Mouse (Mus musculus) stomach, embryonic 15.5 days (tissue): Measurements from ENCODE around the gene Tspan17. TPM values are rescaled to one million over a fixed set of nuclear protein-coding genes. Genes with fewer than 3 reads are reported as not detected.
A peak's percentile ranks its signal among the peaks of the same experiment; 100 is the strongest.

Experiments
- ATAC-seq: fragments of 200-750 bp; cut with Nextera tagmentation; 2 replicates; pipeline ENCODE4 v1.8.0; 2017; ENCODE audit warnings: low read depth, moderate number of reproducible peaks, moderate TSS enrichment; ENCODE audit not compliant: insufficient read depth, low FRiP score
- H3K27ac ChIP-seq: fragments of 300-500 bp; sonication (generic); 2 replicates; pipeline ENCODE4 v1.5.1; 2015; ENCODE audit warnings: mild to moderate bottlenecking, inconsistent platforms
- H3K27me3 ChIP-seq: fragments of 300-500 bp; sonication (generic); replicated peaks from 2 replicates; pipeline ENCODE4 v1.6.1; 2015; ENCODE audit warnings: inconsistent platforms
- H3K36me3 ChIP-seq: fragments of 300-500 bp; sonication (generic); 2 replicates; pipeline ENCODE4 v1.6.1; 2015; ENCODE audit warnings: inconsistent platforms
- H3K4me1 ChIP-seq: fragments of 300-500 bp; sonication (generic); 2 replicates; pipeline ENCODE4 v1.6.1; 2015; ENCODE audit warnings: inconsistent platforms
- H3K4me2 ChIP-seq: fragments of 300-500 bp; sonication (generic); 2 replicates; pipeline ENCODE4 v1.6.1; 2015; ENCODE audit warnings: mild to moderate bottlenecking, inconsistent platforms
- H3K4me3 ChIP-seq: fragments of 300-500 bp; sonication (generic); replicated peaks from 2 replicates; pipeline ENCODE4 v1.5.1; 2015; ENCODE audit warnings: inconsistent platforms
- H3K9ac ChIP-seq: fragments of 300-500 bp; sonication (generic); 2 replicates; pipeline ENCODE4 v1.6.1; 2015; ENCODE audit warnings: inconsistent platforms
- H3K9me3 ChIP-seq: fragments of 300-500 bp; sonication (generic); 2 replicates; pipeline ENCODE4 v1.6.1; 2016; ENCODE audit warnings: inconsistent platforms
- WGBS: fragments of 180-500 bp; shearing (Covaris S2); methylation state at CpG from one replicate; pipeline ENCODE4 v1.1.7; 2015; 5-methylcytosine and 5-hydroxymethylcytosine counted together
- polyA plus RNA-seq: library from polyadenylated mRNA; unstranded; fragments of >200 nt; fragmentation: Nextera tagmentation; extraction: Ambion mirVana; gene quantifications from 2 replicates; pipeline ENCODE4 v1.2.1, GENCODE M21; 2015

Gene Tspan17
- polyA plus RNA-seq, 1 experiment from 2014 or later: 14.7 TPM

GRCm38 (mm10) chr13:54755201-54755830 lies 33.9 kb upstream of the Tspan17 start:
- H3K9ac ChIP-seq: no peak overlapping the region
- no peaks in the 10 kb centered on the region for H3K9me3 ChIP-seq
- WGBS: 22% methylated on average over 9 of the region's 9 CpGs
- H3K4me1 ChIP-seq: peaks cover 8% of the 10 kb centered on the region; the same call in 1 of the 2 replicates
- H3K4me3 ChIP-seq: no peak overlapping the region
- H3K36me3 ChIP-seq: no peaks in the 10 kb centered on the region
- H3K4me2 ChIP-seq: no peak overlapping the region
- no peak for ATAC-seq
- no peak overlapping the region for H3K27ac ChIP-seq
- H3K27me3 ChIP-seq: peaks cover 21% of the 10 kb centered on the region

GRCm38 (mm10) chr13:54756156-54756712 lies 32.9 kb upstream of the Tspan17 start:
- Histone ChIP-seq H3K4me1 (peaks cover 8% of the 10 kb centered on the region; the same call in 1 of the 2 replicates), H3K9me3 (no peaks in the 10 kb centered on the region), H3K4me3 (no peak overlapping the region), H3K27ac (no peak overlapping the region), H3K4me2 (no peak overlapping the region), H3K27me3 (peaks cover 17% of the 10 kb centered on the region; the same call in 1 of the 2 replicates), H3K36me3 (no peaks in the 10 kb centered on the region), H3K9ac (no peak overlapping the region)
- no peak for ATAC-seq
- WGBS: 90% methylated on average over 8 of the region's 8 CpGs

GRCm38 (mm10) chr13:54757093-54757830 lies 31.9 kb upstream of the Tspan17 start:
- H3K36me3 ChIP-seq: no peaks in the 10 kb centered on the region
- no peak overlapping the region for H3K9ac ChIP-seq
- no peak overlapping the region for H3K27ac ChIP-seq
- H3K4me1 ChIP-seq: peaks cover 8% of the 10 kb centered on the region; the same call in 1 of the 2 replicates
- H3K4me2 ChIP-seq: peak overlapping the region; percentile 67
- 39% methylated on average over 10 of the region's 10 CpGs for WGBS
- ATAC-seq: no peak
- peaks cover 17% of the 10 kb centered on the region; the same call in 1 of the 2 replicates for H3K27me3 ChIP-seq
- H3K4me3 ChIP-seq: peak overlapping the region; percentile 37
- no peaks in the 10 kb centered on the region for H3K9me3 ChIP-seq

- ATAC-seq: peak; percentile 82
- Histone ChIP-seq H3K36me3 (no peaks in the 10 kb centered on the region), H3K4me2 (peak overlapping the region; percentile 67), H3K27me3 (peaks cover 24% of the 10 kb centered on the region), H3K27ac (no peak overlapping the region), H3K4me1 (peaks cover 8% of the 10 kb centered on the region; the same call in 1 of the 2 replicates), H3K9ac (no peak overlapping the region), H3K4me3 (peak overlapping the region; percentile 37), H3K9me3 (no peaks in the 10 kb centered on the region)
- WGBS: under 1% methylated on average over 43 of the region's 43 CpGs
Observed at GRCm38 (mm10) chr13:54758045-54758755, 31.0 kb upstream of the Tspan17 start.

GRCm38 (mm10) chr13:54758756-54759470 lies 30.3 kb upstream of the Tspan17 start:
- Histone ChIP-seq H3K4me3 (peak overlapping the region; percentile 37), H3K9me3 (no peaks in the 10 kb centered on the region), H3K36me3 (no peaks in the 10 kb centered on the region), H3K9ac (no peak overlapping the region), H3K27ac (no peak overlapping the region), H3K4me1 (peaks cover 8% of the 10 kb centered on the region; the same call in 1 of the 2 replicates), H3K4me2 (peak overlapping the region; percentile 67), H3K27me3 (peaks cover 30% of the 10 kb centered on the region)
- 0 out of 2 replicates have a peak, but pooled peaks have one; percentile 8 for ATAC-seq
- 2% methylated on average over 29 of the region's 29 CpGs for WGBS

- Histone ChIP-seq H3K4me2 (no peak overlapping the region), H3K9me3 (no peaks in the 10 kb centered on the region), H3K4me3 (no peak overlapping the region), H3K36me3 (no peaks in the 10 kb centered on the region), H3K9ac (no peak overlapping the region), H3K27ac (no peak overlapping the region), H3K27me3 (peaks cover 36% of the 10 kb centered on the region), H3K4me1 (peaks cover 8% of the 10 kb centered on the region; the same call in 1 of the 2 replicates)
- ATAC-seq: no peak
- WGBS: 18% methylated on average over 7 of the region's 7 CpGs
Observed at GRCm38 (mm10) chr13:54759496-54759895, 29.7 kb upstream of the Tspan17 start.

- no peaks in the 10 kb centered on the region for H3K36me3 ChIP-seq
- ATAC-seq: no peak
- H3K9me3 ChIP-seq: no peaks in the 10 kb centered on the region
- no peak overlapping the region for H3K4me3 ChIP-seq
- H3K27ac ChIP-seq: no peak overlapping the region
- H3K4me2 ChIP-seq: no peak overlapping the region
- H3K4me1 ChIP-seq: peaks cover 8% of the 10 kb centered on the region; the same call in 1 of the 2 replicates
- WGBS: 62% methylated on average over 8 of the region's 8 CpGs
- no peak overlapping the region for H3K9ac ChIP-seq
- H3K27me3 ChIP-seq: peaks cover 44% of the 10 kb centered on the region
Observed at GRCm38 (mm10) chr13:54760164-54760795, 28.9 kb upstream of the Tspan17 start.

- H3K36me3 ChIP-seq: no peaks in the 10 kb centered on the region
- H3K4me2 ChIP-seq: no peak overlapping the region
- H3K27me3 ChIP-seq: peaks cover 50% of the 10 kb centered on the region
- no peak for ATAC-seq
- H3K9me3 ChIP-seq: no peaks in the 10 kb centered on the region
- no peak overlapping the region for H3K4me3 ChIP-seq
- H3K9ac ChIP-seq: no peak overlapping the region
- WGBS: 77% methylated on average over 7 of the region's 7 CpGs
- H3K27ac ChIP-seq: no peak overlapping the region
- peaks cover 8% of the 10 kb centered on the region; the same call in 1 of the 2 replicates for H3K4me1 ChIP-seq
Observed at GRCm38 (mm10) chr13:54760906-54761305, 28.3 kb upstream of the Tspan17 start.

GRCm38 (mm10) chr13:54765281-54766191 lies 23.6 kb upstream of the Tspan17 start:
- Histone ChIP-seq H3K9me3 (no peaks in the 10 kb centered on the region), H3K9ac (no peak overlapping the region), H3K4me3 (peak overlapping the region; percentile 23), H3K4me1 (peaks cover 4% of the 10 kb centered on the region; the same call in 1 of the 2 replicates), H3K36me3 (no peaks in the 10 kb centered on the region), H3K4me2 (peak overlapping the region; percentile 43), H3K27ac (no peak overlapping the region), H3K27me3 (peaks cover 49% of the 10 kb centered on the region)
- no peak for ATAC-seq
- whole genome bisulfite sequencing: 5% methylated on average over 44 of the region's 44 CpGs

GRCm38 (mm10) chr13:54766192-54766768 lies 22.9 kb upstream of the Tspan17 start, which contains the start of gene Sncb:
Gene Sncb (minus strand): TSS chr13:54766595.
- ATAC-seq: no peak

More at GRCm38 (mm10) chr13:54766192-54766768, 22.9 kb upstream of the Tspan17 start, which contains the start of gene Sncb:
- peaks cover 49% of the 10 kb centered on the region for H3K27me3 ChIP-seq
- H3K9ac ChIP-seq: no peak within 1 kb of the TSS
- no peaks in the 10 kb centered on the region for H3K36me3 ChIP-seq
- H3K4me3 ChIP-seq: peak within 1 kb of the TSS; percentile 23
- peaks cover 4% of the 10 kb centered on the region; the same call in 1 of the 2 replicates for H3K4me1 ChIP-seq
- H3K9me3 ChIP-seq: no peaks in the 10 kb centered on the region
- 1% methylated on average over 35 of the region's 35 CpGs for WGBS
- H3K4me2 ChIP-seq: peak within 1 kb of the TSS; percentile 43
- no peak within 1 kb of the TSS for H3K27ac ChIP-seq
